Mouse (Mus musculus) CH12.LX (cell line): ENCODE measurements around the gene Glis3. TPM values are rescaled to one million over a fixed set of nuclear protein-coding genes. Genes with fewer than 3 reads are reported as not detected.

ENCODE experiments used
- DNase-seq: peaks from one replicate; pipeline ENCODE4 v3.0.0-alpha.2; 2013; ENCODE audit errors: extremely low read depth
- H3K27ac ChIP-seq: 2 replicates; pipeline ENCODE4 v1.5.1; 2012; ENCODE audit warnings: low read depth, mild to moderate bottlenecking, control low read depth, moderate library complexity; ENCODE audit not compliant: insufficient read depth
- H3K27me3 ChIP-seq: replicated peaks from 2 replicates; pipeline ENCODE3; 2012; ENCODE audit warnings: inconsistent platforms
- H3K36me3 ChIP-seq, 2 experiments: replicated peaks in 1 of 2; 2 replicates each; pipeline versions ENCODE3 to v1.6.1; 2012; ENCODE audit warnings: inconsistent platforms in 1 of 2, low read length in 1 of 2, mild to moderate bottlenecking in 1 of 2, mixed read lengths in 1 of 2, moderate library complexity in 1 of 2; ENCODE audit not compliant: control insufficient read depth in 1 of 2, insufficient read depth in 1 of 2
- H3K4me1 ChIP-seq, 2 experiments: 2 replicates each; pipeline ENCODE4 v1.6.1; 2012; ENCODE audit warnings: inconsistent platforms in 1 of 2, moderate library complexity in 1 of 2; ENCODE audit not compliant: insufficient read depth in 2 of 2, control insufficient read depth in 1 of 2
- H3K4me2 ChIP-seq: 2 replicates; pipeline ENCODE4 v1.6.1; 2012; ENCODE audit warnings: low read depth, mild to moderate bottlenecking, control low read depth; ENCODE audit not compliant: poor library complexity, insufficient read depth, severe bottlenecking
- H3K4me3 ChIP-seq, 3 experiments: fragments of 150-350 bp in 1 of 3; sonication (generic) in 1 of 3; replicated peaks in 1 of 3; 2 replicates each; pipeline versions ENCODE3 to v1.5.1; 2011 to 2012; ENCODE audit warnings: low read depth in 2 of 3, low read length in 2 of 3, mild to moderate bottlenecking in 2 of 3, moderate library complexity in 2 of 3, control low read depth in 1 of 3, improper control_type of control experiment in 1 of 3, inconsistent platforms in 1 of 3, mixed read lengths in 1 of 3; ENCODE audit not compliant: poor library complexity in 1 of 3
- H3K79me2 ChIP-seq: replicated peaks from 2 replicates; pipeline ENCODE4 v1.6.1; 2012; ENCODE audit warnings: mild to moderate bottlenecking, moderate library complexity; ENCODE audit not compliant: control insufficient read depth, poor library complexity, insufficient read depth, severe bottlenecking; ENCODE audit errors: extremely low read depth
- H3K9ac ChIP-seq: 2 replicates; pipeline ENCODE4 v1.6.1; 2012; ENCODE audit warnings: low read depth, mild to moderate bottlenecking, control low read depth, moderate library complexity; ENCODE audit not compliant: insufficient read depth
- H3K9me3 ChIP-seq: replicated peaks from 2 replicates; pipeline ENCODE3; 2012; ENCODE audit warnings: low read length, inconsistent platforms, mixed read lengths
- CTCF ChIP-seq, 2 experiments: IDR thresholded peaks in 1 of 2; conservative IDR thresholded peaks in 1 of 2; 2 replicates each; pipeline ENCODE4 v1.5.1; 2011 to 2012; ENCODE audit warnings: low read depth in 2 of 2, low read length in 2 of 2, improper control_type of control experiment in 1 of 2, inconsistent platforms in 1 of 2, mild to moderate bottlenecking in 1 of 2, moderate library complexity in 1 of 2
- ELF1 ChIP-seq: IDR thresholded peaks from 2 replicates; pipeline ENCODE4 v1.6.1; 2014; ENCODE audit warnings: low read depth, mild to moderate bottlenecking, inconsistent platforms, low read length, improper control_type of control experiment
- EP300 ChIP-seq: IDR thresholded peaks from 2 replicates; pipeline ENCODE4 v1.6.1; 2011; ENCODE audit warnings: low read length, improper control_type of control experiment
- GABPA ChIP-seq: IDR thresholded peaks from 2 replicates; pipeline ENCODE4 v1.6.1; 2012; ENCODE audit warnings: low read depth, low read length, improper control_type of control experiment, inconsistent platforms; ENCODE audit not compliant: insufficient replicate concordance
- HCFC1 ChIP-seq: IDR thresholded peaks from 2 replicates; pipeline ENCODE4 v1.6.1; 2012; ENCODE audit warnings: low read depth, mild to moderate bottlenecking, inconsistent platforms, low read length, improper control_type of control experiment
- IRF4 ChIP-seq: IDR thresholded peaks from 2 replicates; pipeline ENCODE4 v1.6.1; 2014; ENCODE audit warnings: low read depth, mild to moderate bottlenecking, inconsistent platforms, low read length, improper control_type of control experiment
- JUN ChIP-seq: IDR thresholded peaks from 2 replicates; pipeline ENCODE4 v1.6.1; 2011; ENCODE audit warnings: low read depth, mild to moderate bottlenecking, low read length, improper control_type of control experiment, moderate library complexity; ENCODE audit not compliant: insufficient read depth
- KAT2A ChIP-seq: IDR thresholded peaks from 2 replicates; pipeline ENCODE4 v1.6.1; 2012; ENCODE audit warnings: low read length, improper control_type of control experiment, inconsistent platforms; ENCODE audit not compliant: insufficient replicate concordance
- MAFK ChIP-seq: IDR thresholded peaks from 2 replicates; pipeline ENCODE4 v1.6.1; 2011; ENCODE audit warnings: low read length, improper control_type of control experiment; ENCODE audit not compliant: insufficient replicate concordance
- MAX ChIP-seq: IDR thresholded peaks from 2 replicates; pipeline ENCODE4 v1.6.1; 2011; ENCODE audit warnings: low read length, improper control_type of control experiment
- MXI1 ChIP-seq: IDR thresholded peaks from 2 replicates; pipeline ENCODE4 v1.6.1; 2011; ENCODE audit warnings: mild to moderate bottlenecking, low read depth, low read length, improper control_type of control experiment
- MYC ChIP-seq: IDR thresholded peaks from 2 replicates; pipeline ENCODE4 v1.6.1; 2011; ENCODE audit warnings: low read depth, mild to moderate bottlenecking, improper control_type of control experiment, low read length
- NELFE ChIP-seq: IDR thresholded peaks from 2 replicates; pipeline ENCODE4 v1.6.1; 2011; ENCODE audit warnings: low read depth, low read length, improper control_type of control experiment
- NRF1 ChIP-seq: IDR thresholded peaks from 2 replicates; pipeline ENCODE4 v1.6.1; 2014; ENCODE audit warnings: low read depth, mild to moderate bottlenecking, inconsistent platforms, low read length, improper control_type of control experiment, moderate library complexity
- PAX5 ChIP-seq: IDR thresholded peaks from 2 replicates; pipeline ENCODE4 v1.6.1; 2012; ENCODE audit warnings: low read length, inconsistent platforms, mixed read lengths
- POLR2A ChIP-seq: IDR thresholded peaks from 2 replicates; pipeline ENCODE4 v1.6.1; 2011; ENCODE audit warnings: low read depth, mild to moderate bottlenecking, improper control_type of control experiment, low read length
- POLR2AphosphoS2 ChIP-seq: IDR thresholded peaks from 2 replicates; pipeline ENCODE4 v1.6.1; 2011; ENCODE audit warnings: low read depth, low read length, improper control_type of control experiment
- RAD21 ChIP-seq: IDR thresholded peaks from 2 replicates; pipeline ENCODE4 v1.6.1; 2011; ENCODE audit warnings: low read depth, mild to moderate bottlenecking, low read length, improper control_type of control experiment, moderate library complexity
- RCOR1 ChIP-seq: conservative IDR thresholded peaks from 2 replicates; pipeline ENCODE4 v1.6.1; 2012; ENCODE audit warnings: low read depth, mild to moderate bottlenecking, inconsistent platforms, low read length, improper control_type of control experiment
- SIN3A ChIP-seq: IDR thresholded peaks from 2 replicates; pipeline ENCODE4 v1.6.1; 2012; ENCODE audit warnings: low read length, improper control_type of control experiment, inconsistent platforms
- TBP ChIP-seq: conservative IDR thresholded peaks from 2 replicates; pipeline ENCODE4 v1.6.1; 2011; ENCODE audit warnings: low read depth, low read length, improper control_type of control experiment
- UBTF ChIP-seq: IDR thresholded peaks from 2 replicates; pipeline ENCODE4 v1.6.1; 2012; ENCODE audit warnings: low read depth, mild to moderate bottlenecking, inconsistent platforms, low read length, improper control_type of control experiment, moderate library complexity
- ZC3H11A ChIP-seq: IDR thresholded peaks from 2 replicates; pipeline ENCODE4 v1.6.1; 2012; ENCODE audit warnings: low read depth, mild to moderate bottlenecking, inconsistent platforms, low read length, improper control_type of control experiment
- ZMIZ1 ChIP-seq: IDR thresholded peaks from 2 replicates; pipeline ENCODE4 v1.6.1; 2012; ENCODE audit warnings: low read depth, mild to moderate bottlenecking, inconsistent platforms, low read length, improper control_type of control experiment
- dilution Hi-C: fragments of 300-500 bp; cut with MboI; formaldehyde crosslinking; loops from 2 replicates; pipeline ENCODE4 v1.14.3; 2020; ENCODE audit warnings: low sequenced_read_pairs; ENCODE audit not compliant: extremely low pct_unique_long_range_greater_than_20kb, extremely low pct_ligation_motif_present
- in situ Hi-C: fragments of 300-500 bp; cut with MboI; formaldehyde crosslinking; loops from 3 replicates; pipeline ENCODE4 v1.14.3; 2019; ENCODE audit warnings: low sequenced_read_pairs, low pct_ligation_motif_present, low pct_unique_long_range_greater_than_20kb, mixed read lengths
- polyA plus RNA-seq: library from polyadenylated mRNA; unstranded; fragments of >175 nt; gene quantifications from 2 replicates; pipeline ENCODE4 v1.2.1, GENCODE M21; 2012; ENCODE audit warnings: low read depth; ENCODE audit not compliant: insufficient read length
- total RNA-seq, 2 experiments: library from RNA; depleted of rRNA; stranded (reverse); fragments of 300-350 nt in 1 of 2; fragments of >200 nt in 1 of 2; gene quantifications; 2 replicates each; pipeline ENCODE4 v1.2.3; 2012 to 2014

Glis3 gene
- total and polyA plus RNA-seq, 3 experiments, result not detected

DNA sequence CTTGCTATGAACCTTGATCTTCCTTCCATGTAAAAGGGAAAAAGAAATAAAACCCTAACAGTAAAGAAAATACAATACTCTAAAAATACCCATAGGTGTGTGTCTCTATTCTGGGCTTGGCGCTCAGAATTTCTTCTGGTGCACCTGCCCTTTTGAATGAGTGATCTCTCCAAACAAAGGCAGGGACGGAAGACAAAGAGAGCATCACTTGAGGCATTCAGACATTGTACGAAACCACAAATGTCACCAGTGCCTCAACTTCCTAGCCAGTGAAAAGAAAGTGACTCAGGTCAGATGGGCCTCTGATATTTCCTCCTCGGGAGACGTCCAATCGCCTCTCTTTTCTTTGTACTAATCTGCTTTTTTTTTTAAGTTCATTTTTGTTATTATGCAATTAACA lies 201.8 kb downstream of the Glis3 start:
- TF ChIP-seq POLR2AphosphoS2 (no peak), IRF4 (no peak), SIN3A (no peak), EP300 (no peak), MYC (no peak), MAFK (no peak), PAX5 (no peak), MAX (no peak), MXI1 (no peak), RAD21 (no peak), ELF1 (no peak), UBTF (no peak)
- H3K27me3 ChIP-seq, result no peaks in the 10 kb centered on the region
- no peaks in the 10 kb centered on the region for H3K79me2 ChIP-seq
- H3K27ac ChIP-seq, result no peak overlapping the region
- in situ Hi-C loops (no loop called here), dilution Hi-C loops (no loop called here)
- H3K4me1 ChIP-seq, result peaks cover 2 to 7% of the 10 kb centered on the region in 2 experiments; a peak in 2 of 4 replicates
- no peak for DNase-seq
- no peaks in the 10 kb centered on the region for H3K9me3 ChIP-seq
- no peak overlapping the region for H3K4me2 ChIP-seq
- H3K4me3 ChIP-seq, result no peak overlapping the region
- no peak overlapping the region for H3K9ac ChIP-seq
- H3K36me3 ChIP-seq, result no peaks in the 10 kb centered on the region

DNA sequence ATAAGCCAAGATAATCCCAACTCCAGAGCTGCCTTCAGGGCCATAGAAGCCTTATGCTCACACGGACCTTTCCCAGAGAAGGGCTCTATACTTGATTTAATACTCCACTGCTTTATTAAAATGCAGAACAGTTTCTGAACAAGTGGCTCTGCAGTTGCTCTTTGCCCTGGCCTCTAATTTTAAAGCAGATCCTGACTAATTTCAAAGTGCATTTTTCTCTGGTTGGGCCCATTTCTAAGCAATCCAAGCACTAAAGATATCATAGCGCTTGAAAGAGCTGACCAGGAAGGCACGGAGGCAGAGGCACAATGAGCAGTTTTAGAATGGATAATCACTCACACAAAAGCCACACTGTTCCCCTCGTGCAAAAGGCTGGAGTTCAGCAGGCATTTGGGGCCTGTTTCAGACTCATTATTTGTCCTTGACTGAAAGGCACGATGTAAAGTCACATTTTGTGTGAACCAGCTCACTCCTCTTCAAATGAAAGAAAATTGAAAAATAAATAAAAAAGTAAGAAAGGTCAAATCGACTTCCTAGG lies 202.5 kb downstream of the Glis3 start:
- dilution Hi-C loops, result no loop called here
- no peaks in the 10 kb centered on the region for H3K27me3 ChIP-seq
- no peak overlapping the region for H3K4me3 ChIP-seq
- no peak for DNase-seq
- H3K4me2 ChIP-seq, result no peak overlapping the region
- H3K9me3 ChIP-seq, result no peaks in the 10 kb centered on the region
- in situ Hi-C loops, result no loop called here
- no peak overlapping the region for H3K27ac ChIP-seq
- no peak for TF ChIP-seq NRF1
- no peak for TF ChIP-seq ZMIZ1
- no peak for TF ChIP-seq ZC3H11A
- TF ChIP-seq UBTF, result no peak
- TF ChIP-seq JUN, result no peak
- no peak for TF ChIP-seq NELFE
- TF ChIP-seq MXI1, result no peak
- TF ChIP-seq ELF1, result no peak
- TF ChIP-seq TBP, result no peak
- no peak for TF ChIP-seq PAX5
- TF ChIP-seq RCOR1, result no peak
- no peak for TF ChIP-seq HCFC1
- TF ChIP-seq GABPA, result no peak
- TF ChIP-seq EP300, result no peak
- TF ChIP-seq CTCF (conservative IDR thresholded peaks at IDR 0.05 in 1 of 2, IDR thresholded peaks at IDR 0.05 in 1 of 2; ENCODE audit: low read depth in 2 of 2, low read length in 2 of 2), result no peak
- TF ChIP-seq RAD21, result no peak
- no peak for TF ChIP-seq IRF4
- no peak for TF ChIP-seq POLR2A
- TF ChIP-seq KAT2A, result no peak
- peaks cover 2 to 7% of the 10 kb centered on the region in 2 experiments; a peak in 2 of 4 replicates for H3K4me1 ChIP-seq
- no peak overlapping the region for H3K9ac ChIP-seq
- H3K79me2 ChIP-seq, result no peaks in the 10 kb centered on the region
- H3K36me3 ChIP-seq, result no peaks in the 10 kb centered on the region
